Mouse (Mus musculus): ENCODE measurements around the gene Yif1b. TPM values are rescaled to one million over a fixed set of nuclear protein-coding genes. Genes with fewer than 3 reads are reported as not detected.

The Yif1b gene
- total and polyA plus RNA-seq, 3 experiments, result 94.8 to 143 TPM; not detected in 1

GRCm38 (mm10) chr7:29214846-29215245, 23.3 kb upstream of the Yif1b start:
- no peak overlapping the region for H3K9ac ChIP-seq (ENCODE audit: control insufficient read depth, low read depth, low read length, poor library complexity, severe bottlenecking)
- H3K4me3 ChIP-seq (ENCODE audit: control insufficient read depth in 1 of 2, insufficient read depth in 1 of 2, low read depth in 2 of 2, low read length in 2 of 2), result no peak overlapping the region
- H3K36me3 ChIP-seq (ENCODE audit: control insufficient read depth in 1 of 2, insufficient read depth in 2 of 2, low read length in 2 of 2), result peaks cover 0 to 2% of the 10 kb centered on the region in 2 experiments; a peak in 2 of 4 replicates
- no peak for DNase-seq (ENCODE audit: low read depth, low spot score)
- no peak overlapping the region for H3K27ac ChIP-seq (ENCODE audit: control insufficient read depth, low read depth, low read length)
- H3K79me2 ChIP-seq (ENCODE audit: control insufficient read depth, insufficient read depth, low read length, poor library complexity), result no peaks in the 10 kb centered on the region
- no peaks in the 10 kb centered on the region for H3K9me3 ChIP-seq (replicated peaks; ENCODE audit: insufficient read depth, low read length)
- H3K4me1 ChIP-seq (ENCODE audit: control insufficient read depth in 1 of 2, insufficient read depth in 2 of 2, low read length in 2 of 2), result peaks cover 1 to 3% of the 10 kb centered on the region in 2 experiments; a peak in 3 of 4 replicates
- TF ChIP-seq E2F4 (IDR thresholded peaks at IDR 0.05; ENCODE audit: borderline replicate concordance, low read depth, low read length), result no peak
- no peak for TF ChIP-seq POLR2AphosphoS5 (IDR thresholded peaks at IDR 0.05; ENCODE audit: borderline replicate concordance, low read depth, low read length)
- no peak for TF ChIP-seq RAD21 (IDR thresholded peaks at IDR 0.05; ENCODE audit: low read depth, low read length)
- no peak for TF ChIP-seq POLR2AphosphoS2 (IDR thresholded peaks at IDR 0.05; ENCODE audit: low read length)
- no peak for TF ChIP-seq UBTF (IDR thresholded peaks at IDR 0.05; ENCODE audit: borderline replicate concordance, insufficient read depth, low read depth, low read length)
- TF ChIP-seq MYB (IDR thresholded peaks at IDR 0.05; ENCODE audit: low read depth, low read length), result no peak
- no peak for TF ChIP-seq RCOR1 (IDR thresholded peaks at IDR 0.05; ENCODE audit: low read depth, low read length)
- no peak for TF ChIP-seq MXI1 (IDR thresholded peaks at IDR 0.05; ENCODE audit: low read depth, low read length)
- no peak for TF ChIP-seq GABPA (IDR thresholded peaks at IDR 0.05; ENCODE audit: low read depth, low read length)
- TF ChIP-seq SMC3 (IDR thresholded peaks at IDR 0.05; ENCODE audit: low read depth, low read length), result no peak
- no peak for TF ChIP-seq ZKSCAN1 (IDR thresholded peaks at IDR 0.05; ENCODE audit: low read depth, low read length)
- TF ChIP-seq ETS1 (IDR thresholded peaks at IDR 0.05; ENCODE audit: low read depth, low read length), result no peak
- no peak for TF ChIP-seq NRF1 (IDR thresholded peaks at IDR 0.05; ENCODE audit: insufficient read depth, low read depth, low read length, poor library complexity, severe bottlenecking)
- H3K27me3 ChIP-seq (ENCODE audit: control insufficient read depth in 1 of 2, insufficient read depth in 2 of 2, low read length in 2 of 2), result no peaks in the 10 kb centered on the region

- no peak for TF ChIP-seq USF1 (IDR thresholded peaks at IDR 0.05; ENCODE audit: low read depth, low read length)
- no peak for TF ChIP-seq ELF1 (IDR thresholded peaks at IDR 0.05; ENCODE audit: low read depth, low read length)
- no peak for TF ChIP-seq POLR2A (IDR thresholded peaks at IDR 0.05; ENCODE audit: control insufficient read depth in 1 of 2, insufficient read depth in 1 of 2, low read depth in 1 of 2, low read length in 2 of 2, poor library complexity in 1 of 2)
- no peak for TF ChIP-seq CHD2 (IDR thresholded peaks at IDR 0.05; ENCODE audit: low read length)
- TF ChIP-seq GATA1 (IDR thresholded peaks at IDR 0.05; ENCODE audit: low read depth, low read length), result no peak
- TF ChIP-seq ZC3H11A (IDR thresholded peaks at IDR 0.05; ENCODE audit: low read depth, low read length), result no peak
- no peak for TF ChIP-seq ETS1 (IDR thresholded peaks at IDR 0.05; ENCODE audit: low read depth, low read length)
- TF ChIP-seq POLR2AphosphoS5 (IDR thresholded peaks at IDR 0.05; ENCODE audit: borderline replicate concordance, low read depth, low read length), result no peak
- TF ChIP-seq MAX (IDR thresholded peaks at IDR 0.05; ENCODE audit: low read length), result no peak
- no peak for TF ChIP-seq MYB (IDR thresholded peaks at IDR 0.05; ENCODE audit: low read depth, low read length)
- TF ChIP-seq ZKSCAN1 (IDR thresholded peaks at IDR 0.05; ENCODE audit: low read depth, low read length), result no peak
- TF ChIP-seq MAFK (IDR thresholded peaks at IDR 0.05; ENCODE audit: borderline replicate concordance, low read depth, low read length), result no peak
- TF ChIP-seq SMC3 (IDR thresholded peaks at IDR 0.05; ENCODE audit: low read depth, low read length), result no peak
- no peak for TF ChIP-seq CHD1 (IDR thresholded peaks at IDR 0.05; ENCODE audit: low read depth, low read length)
- TF ChIP-seq KAT2A (conservative IDR thresholded peaks at IDR 0.05; ENCODE audit: low read depth, low read length), result no peak
- TF ChIP-seq TCF12 (IDR thresholded peaks at IDR 0.05; ENCODE audit: low read depth, low read length), result no peak
- TF ChIP-seq TAL1 (IDR thresholded peaks at IDR 0.05; ENCODE audit: low read length), result no peak
- no peak for TF ChIP-seq BHLHE40 (IDR thresholded peaks at IDR 0.05; ENCODE audit: borderline replicate concordance, low read depth, low read length)
- no peak for TF ChIP-seq ZMIZ1 (IDR thresholded peaks at IDR 0.05; ENCODE audit: low read depth, low read length)
- TF ChIP-seq POLR2AphosphoS2 (IDR thresholded peaks at IDR 0.05; ENCODE audit: low read length), result no peak
- no peak for DNase-seq (ENCODE audit: low read depth, low spot score)
- Histone ChIP-seq H3K27me3 (ENCODE audit: control insufficient read depth in 1 of 2, insufficient read depth in 2 of 2, low read length in 2 of 2) (no peaks in the 10 kb centered on the region), H3K4me1 (ENCODE audit: control insufficient read depth in 1 of 2, insufficient read depth in 2 of 2, low read length in 2 of 2) (peaks cover 0 to 7% of the 10 kb centered on the region in 2 experiments; a peak in 1 of 4 replicates), H3K27ac (ENCODE audit: control insufficient read depth, low read depth, low read length) (no peak overlapping the region), H3K36me3 (ENCODE audit: control insufficient read depth in 1 of 2, insufficient read depth in 2 of 2, low read length in 2 of 2) (no peaks in the 10 kb centered on the region; a peak in 1 of 4 replicates), H3K9me3 (replicated peaks; ENCODE audit: insufficient read depth, low read length) (no peaks in the 10 kb centered on the region), H3K9ac (ENCODE audit: control insufficient read depth, low read depth, low read length, poor library complexity, severe bottlenecking) (no peak overlapping the region), H3K79me2 (ENCODE audit: control insufficient read depth, insufficient read depth, low read length, poor library complexity) (no peaks in the 10 kb centered on the region), H3K4me3 (ENCODE audit: control insufficient read depth in 1 of 2, insufficient read depth in 1 of 2, low read depth in 2 of 2, low read length in 2 of 2) (no peak overlapping the region)
These were observed 13.3 kb upstream of the Yif1b start for GRCm38 (mm10) chr7:29224756-29225394.
